Mouse (Mus musculus) 416B (cell line): Measurements from ENCODE around the gene Lpcat1.

ENCODE experiments used
- DNase-seq: peaks from one replicate; pipeline ENCODE4 v3.0.0; 2011; ENCODE audit warnings: low read depth

Lpcat1 gene

DNA sequence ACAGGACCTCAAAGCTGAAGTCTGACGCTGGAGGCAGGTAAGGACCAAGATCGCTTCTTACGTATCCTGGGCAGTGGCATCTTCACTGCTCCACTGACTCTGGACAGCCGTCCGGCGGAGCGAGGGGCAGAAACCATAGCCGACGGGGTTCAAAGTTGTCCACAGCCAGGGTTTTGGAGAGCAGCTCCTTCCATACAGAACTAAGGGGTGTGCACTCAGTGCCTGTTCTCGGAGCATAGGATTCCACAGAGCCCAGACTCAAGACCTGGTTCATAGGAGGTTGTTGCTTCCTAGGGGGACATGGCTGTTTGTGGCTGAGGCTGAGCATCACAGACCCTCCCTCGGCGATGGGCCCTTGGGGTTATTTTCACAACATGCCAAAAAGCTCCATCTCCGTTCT is 69.8 kb downstream of the Lpcat1 start:
- no peak for DNase-seq

DNA sequence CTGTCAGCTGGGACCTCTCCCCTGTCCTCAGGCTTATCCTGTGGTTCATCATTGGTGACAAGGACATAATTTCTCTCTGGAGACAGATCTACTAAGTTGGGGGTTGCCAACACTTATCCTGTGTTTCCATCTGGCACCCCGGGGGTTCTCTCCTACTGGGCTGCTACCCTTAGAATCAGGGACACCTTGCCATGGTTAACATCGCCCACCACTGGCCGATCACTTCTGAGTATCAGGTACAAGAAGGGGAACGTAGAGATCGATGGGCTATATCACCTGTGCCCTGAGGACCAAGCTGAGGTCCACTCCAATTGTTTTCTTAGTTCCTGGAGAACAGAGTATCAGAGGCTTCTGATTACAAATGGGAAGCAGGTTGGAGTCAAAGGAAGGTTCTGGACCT is 97.2 kb downstream of the Lpcat1 start:
- DNase-seq, result no peak
